Mouse (Mus musculus) mature B cell (primary cell): ENCODE measurements around the gene Braf.

Experiments used
- in situ Hi-C: fragments of 300-500 bp; cut with MboI; formaldehyde crosslinking; loops from 2 replicates; pipeline ENCODE4 v1.14.3; 2019

The Braf gene

GRCm38 (mm10) chr6:39556900-39557659 is 168.2 kb downstream of the Braf start:
- in situ Hi-C loops, result no loop called here

- in situ Hi-C loops, result no loop called here
These were observed 169.7 kb downstream of the Braf start for GRCm38 (mm10) chr6:39555648-39555945.

DNA sequence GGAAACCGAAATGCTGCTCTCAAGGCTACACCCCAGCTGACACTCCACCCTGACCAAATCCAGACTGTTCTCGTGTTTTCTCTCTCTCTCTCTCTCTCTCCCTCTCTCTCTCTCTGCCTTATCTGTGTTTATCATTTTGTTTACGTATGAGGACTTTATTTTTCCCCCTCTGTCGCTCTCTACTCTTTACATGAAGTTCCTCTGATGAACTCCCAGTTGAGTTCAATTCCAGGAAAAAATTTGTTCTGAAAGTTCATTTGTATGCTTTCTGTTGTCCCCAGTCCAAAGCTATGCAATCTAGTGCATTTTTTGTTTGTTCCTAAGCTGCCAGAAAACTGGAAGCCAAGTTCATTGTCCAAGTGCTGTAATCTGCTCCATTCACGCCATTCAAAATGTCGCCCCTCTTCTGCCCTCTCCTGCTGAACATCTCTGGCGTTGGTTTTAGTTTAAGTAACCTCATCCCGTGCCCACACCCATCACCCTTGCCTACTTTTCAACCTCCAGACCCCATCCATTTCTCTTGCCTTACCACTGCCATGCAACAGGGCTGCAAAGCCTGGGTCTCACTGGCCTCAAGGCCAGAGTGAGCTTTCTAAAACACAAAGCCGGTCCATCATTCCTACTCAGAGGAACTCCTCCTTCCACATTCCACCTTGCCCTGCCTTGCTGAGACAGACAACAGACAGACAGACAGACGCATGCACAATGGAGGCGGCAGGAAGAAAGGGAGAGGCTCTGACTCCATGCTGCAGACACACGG is 170.2 kb downstream of the Braf start:
- in situ Hi-C loops, result no loop called here
